Mouse (Mus musculus): ENCODE results near the gene Vhl. TPM values are rescaled to one million over a fixed set of nuclear protein-coding genes. Genes with fewer than 3 reads are reported as not detected.
"Not testable (repeated sequence)": the region's sequence is repeated elsewhere in the genome, so short reads cannot be mapped to it uniquely, and the experiment has no call there.

Gene Vhl
- total RNA-seq, 2 experiments from 2014 or later, result 27.1 to 32.8 TPM

DNA sequence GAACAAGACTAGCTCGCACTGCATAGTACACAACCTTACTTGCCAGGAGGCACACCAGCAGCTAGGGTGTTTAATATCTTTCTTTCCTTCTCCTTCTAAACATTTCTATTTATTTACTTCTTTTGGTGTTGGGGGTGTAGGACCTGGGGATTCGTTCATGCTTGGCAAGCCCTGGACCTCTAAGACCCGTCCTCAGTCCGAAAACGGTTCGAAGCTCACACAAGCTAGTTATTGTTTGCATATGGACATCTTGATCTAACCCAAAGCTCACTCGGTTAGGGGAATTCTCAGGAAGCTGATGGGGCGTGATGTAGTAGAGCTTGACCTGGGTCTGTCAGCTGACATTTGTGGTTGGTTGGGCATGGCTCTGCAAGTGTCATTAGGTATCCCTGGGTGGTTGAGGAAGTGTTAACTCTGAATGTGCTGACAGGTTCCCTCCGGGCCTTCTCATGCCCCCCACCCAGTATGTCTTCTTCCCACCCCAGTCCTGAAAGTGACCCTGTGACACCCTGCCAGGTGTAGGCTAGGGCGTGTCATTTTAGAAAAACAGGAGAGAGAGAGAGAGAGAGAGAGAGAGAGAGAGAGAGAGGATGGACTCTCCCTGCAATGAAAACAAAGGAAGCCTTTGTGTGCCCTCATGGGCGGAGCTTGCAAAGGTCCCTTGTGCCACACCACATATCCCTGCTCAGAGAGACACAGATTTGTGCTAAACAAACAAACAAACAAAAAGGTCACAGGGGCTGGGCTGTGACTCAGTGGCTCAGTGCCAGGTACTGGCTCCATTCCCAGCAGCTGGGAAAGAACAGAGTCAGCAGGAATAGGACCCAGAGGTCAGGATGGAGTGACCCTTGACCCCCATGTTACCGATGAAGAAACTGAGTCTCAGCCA, 37.8 kb downstream of the Vhl start:
- DNase-seq, result peak; percentile 76 to 84

DNA sequence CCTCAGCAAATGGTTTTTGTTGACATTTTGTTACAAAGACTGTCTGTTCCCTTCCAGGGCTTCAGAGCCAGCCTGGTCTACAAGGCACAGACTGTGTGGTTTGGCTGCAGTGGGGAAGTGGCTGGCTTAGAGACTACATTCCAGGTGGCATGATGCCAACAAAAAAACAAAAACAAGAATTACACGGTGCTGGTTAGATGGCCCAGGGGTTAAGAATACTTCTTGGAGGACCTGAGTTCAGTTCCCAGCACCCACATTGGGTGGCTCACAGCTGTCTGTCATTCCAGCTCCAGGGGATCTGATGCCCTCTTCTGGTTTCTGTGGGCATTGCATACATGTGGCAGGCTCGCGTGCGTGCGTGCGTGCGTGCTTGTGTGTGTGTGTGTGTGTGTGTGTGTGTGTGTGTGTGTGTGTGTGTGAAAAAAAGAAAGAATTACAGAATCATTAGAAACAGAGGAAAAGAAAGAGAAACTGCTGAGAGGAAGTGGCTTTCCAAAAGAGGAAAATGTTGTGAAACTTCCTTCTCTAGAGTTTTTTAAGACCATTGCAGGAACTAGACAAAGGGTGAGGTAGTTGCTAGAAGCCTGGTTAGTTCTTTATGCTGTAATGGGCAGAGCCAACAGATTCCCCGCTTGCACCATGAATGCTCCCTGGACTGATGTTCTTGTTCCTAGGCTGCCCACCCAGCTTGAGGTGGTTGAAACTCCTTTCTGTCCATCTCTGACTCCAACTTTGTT, 39.4 kb downstream of the Vhl start:
- DNase-seq, result no peak

DNA sequence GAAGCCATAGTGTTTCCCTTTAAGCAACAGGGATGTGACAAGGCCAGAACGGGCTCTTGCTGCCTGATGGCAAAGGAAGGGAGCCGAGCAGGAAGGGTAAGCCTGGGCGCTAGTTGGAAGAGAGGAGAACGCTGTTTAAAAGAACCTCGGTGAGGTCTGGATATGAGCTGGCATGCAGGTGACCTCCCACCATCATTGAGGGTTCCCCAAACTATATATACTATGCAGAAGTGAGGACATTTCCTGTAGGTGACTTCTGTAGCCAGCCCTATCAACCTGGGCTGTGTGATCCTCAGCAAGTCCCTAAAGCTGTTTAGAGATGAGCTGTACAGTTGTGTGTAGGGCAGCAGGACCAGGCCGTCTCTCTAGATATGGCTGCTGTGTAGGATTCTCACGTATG, 40.5 kb downstream of the Vhl start:
- DNase-seq, result no peak

DNA sequence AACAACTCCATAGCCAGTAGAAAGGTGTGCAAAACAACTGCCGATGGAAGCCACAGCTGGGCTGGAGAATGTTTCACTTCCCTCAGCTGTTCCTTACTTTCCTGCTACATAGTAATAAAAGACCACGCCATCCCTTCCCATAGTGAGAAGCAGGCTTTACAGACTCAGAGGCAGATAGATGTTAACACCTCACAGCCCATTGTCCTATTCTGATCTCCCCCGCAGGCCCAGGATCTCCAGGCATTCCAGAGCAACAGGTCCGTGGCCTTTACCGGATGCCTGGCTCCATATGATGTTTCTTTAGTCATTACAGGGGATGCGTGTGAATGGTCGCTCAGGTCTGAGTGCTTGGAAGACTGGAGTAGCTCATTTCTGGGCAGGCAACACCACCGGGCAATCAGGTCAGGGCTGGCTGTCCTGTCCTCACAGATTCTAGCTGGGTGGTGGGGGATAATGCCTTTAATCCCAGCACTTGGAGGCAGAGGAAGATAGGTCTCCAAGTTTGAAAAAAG, 43.9 kb downstream of the Vhl start:
- DNase-seq, result no peak

DNA sequence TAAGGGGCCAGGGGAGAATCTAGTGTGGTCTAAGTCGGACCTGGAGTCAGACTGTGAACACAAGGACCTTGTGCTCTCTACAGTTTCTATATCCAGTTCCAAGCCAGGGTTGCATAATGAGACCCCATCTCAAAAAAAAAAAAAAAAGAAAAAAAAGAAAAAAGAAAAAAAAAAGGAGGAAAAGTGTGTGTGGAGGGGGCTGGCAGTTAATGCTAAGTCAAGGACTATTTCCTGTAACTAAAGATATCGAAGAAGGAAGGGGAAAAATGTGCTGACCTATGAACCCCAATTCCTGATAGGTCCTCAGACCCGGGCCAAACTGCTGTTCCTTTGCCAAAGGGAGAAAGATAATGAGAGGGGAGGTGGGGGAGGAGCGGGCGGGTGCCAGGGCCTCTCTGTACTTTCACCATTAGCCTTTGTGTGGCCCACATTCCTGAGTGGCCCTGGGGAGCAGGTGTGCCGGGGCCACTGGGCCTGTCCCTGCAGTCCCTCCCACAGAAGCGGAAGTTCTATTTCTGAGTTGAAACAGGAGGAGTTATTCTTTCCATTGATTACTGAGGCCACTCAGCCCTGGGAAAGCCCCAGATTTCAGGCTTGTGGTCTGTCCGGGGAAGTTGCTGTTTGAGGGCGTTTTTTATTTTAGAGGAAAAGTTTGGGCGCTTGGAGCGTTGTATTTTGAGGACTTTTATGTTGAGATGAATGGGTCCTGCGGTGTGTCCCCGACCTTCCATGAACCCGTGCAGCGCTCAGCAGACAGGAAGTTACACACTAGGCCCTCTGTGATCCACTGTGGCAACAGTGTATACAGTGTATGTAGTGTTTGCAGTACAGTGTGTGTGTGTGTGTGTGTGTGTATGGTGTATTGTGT, 44.8 kb downstream of the Vhl start:
- DNase-seq, result peak in 1 of 2 experiments; percentile 60

DNA sequence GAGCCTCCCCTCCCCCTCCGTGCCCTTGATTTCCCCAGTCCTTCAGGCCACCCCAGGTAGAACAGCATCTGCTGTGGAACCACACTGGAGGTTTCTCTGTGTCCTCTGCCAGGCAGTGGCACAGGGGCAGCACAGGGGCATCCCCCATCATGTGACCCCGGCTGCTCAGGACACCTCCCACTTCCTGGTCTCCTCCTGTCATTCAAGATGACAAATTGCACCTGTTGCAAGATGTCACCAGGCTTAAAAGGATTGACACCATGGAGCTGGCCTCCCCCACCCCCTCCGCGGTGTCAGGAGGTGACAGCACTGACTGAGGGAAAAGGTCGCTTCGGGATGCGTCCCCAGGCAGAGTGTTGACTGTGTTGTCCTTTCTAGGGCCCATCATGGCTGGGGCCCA, 46.1 kb downstream of the Vhl start:
- no peak for DNase-seq

DNA sequence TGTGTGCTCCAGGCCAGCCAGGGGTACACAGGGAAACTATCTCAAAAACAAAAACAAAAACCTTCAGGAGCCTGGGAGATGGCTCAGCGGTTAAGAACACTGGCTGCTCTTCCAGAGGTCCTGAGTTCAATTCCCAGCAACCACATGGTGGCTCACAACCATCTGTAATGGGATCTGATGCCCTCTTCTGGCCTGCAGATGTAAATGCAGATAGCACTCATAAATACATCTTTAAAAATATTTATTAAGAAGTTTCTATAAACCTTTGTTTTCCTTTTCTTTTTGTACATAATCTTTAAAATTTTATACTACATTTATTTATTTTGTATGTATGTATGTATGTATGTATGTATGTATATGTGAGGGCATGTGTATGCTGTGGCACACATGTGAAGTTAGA, 48.3 kb downstream of the Vhl start:
- DNase-seq, result not testable (repeated sequence)

DNA sequence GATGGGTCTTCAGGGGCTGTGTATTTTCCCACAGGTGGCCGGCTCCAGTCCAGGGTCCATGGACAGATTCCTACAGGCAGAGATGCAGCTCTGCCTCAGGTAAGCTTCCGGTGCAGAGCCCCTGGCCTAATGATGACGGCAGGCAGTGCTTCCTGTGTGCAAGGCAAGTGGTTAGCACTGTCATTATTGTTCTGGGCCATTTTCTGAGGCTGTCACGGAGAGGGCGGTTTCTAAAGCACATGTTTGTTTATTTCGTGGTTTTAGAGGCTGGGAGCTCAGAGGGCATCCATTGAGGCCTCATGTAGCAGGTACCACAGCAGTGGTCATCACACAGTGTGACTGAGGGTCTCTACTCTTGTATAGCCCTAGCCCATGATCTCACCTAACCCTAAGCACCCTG, 49.2 kb downstream of the Vhl start:
- DNase-seq, result no peak

DNA sequence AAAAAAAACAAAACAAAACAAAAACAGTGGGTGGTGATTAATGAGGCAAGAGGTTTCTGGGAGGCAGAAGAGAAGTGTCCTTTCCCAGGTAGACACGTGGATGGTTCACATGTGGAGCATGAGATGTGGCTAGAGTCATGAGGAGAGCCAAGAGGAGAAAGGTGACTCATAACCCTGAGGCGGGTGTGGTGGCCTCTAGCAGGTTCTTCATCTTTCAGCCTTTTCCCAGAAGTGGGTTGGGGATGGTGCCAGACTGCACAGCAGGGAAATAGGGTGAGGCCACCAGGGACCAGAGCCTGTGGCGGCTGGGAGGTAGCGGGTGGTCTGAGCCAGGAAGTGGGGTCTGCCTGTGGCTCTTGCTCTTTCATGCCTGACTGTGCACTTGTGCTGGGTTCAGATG, 51.5 kb downstream of the Vhl start:
- no peak for DNase-seq

DNA sequence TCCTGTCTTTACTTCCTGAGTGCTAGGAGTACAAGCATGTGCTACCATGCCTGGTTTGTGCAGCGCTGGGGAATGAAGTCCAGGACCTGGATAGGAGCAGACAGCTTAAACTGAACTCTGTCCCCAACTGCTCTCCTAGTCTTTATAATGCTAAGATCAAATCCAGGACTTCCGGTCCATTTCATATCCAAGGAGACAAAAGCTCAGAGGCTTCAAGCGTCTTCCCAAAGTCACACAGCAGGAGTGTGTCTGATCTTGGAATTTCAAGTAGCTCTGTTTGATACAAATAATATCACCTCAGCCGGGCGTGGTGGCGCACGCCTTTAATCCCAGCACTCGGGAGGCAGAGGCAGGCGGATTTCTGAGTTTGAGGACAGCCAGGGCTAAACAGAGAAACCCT, 52.2 kb downstream of the Vhl start:
- DNase-seq, result no peak

DNA sequence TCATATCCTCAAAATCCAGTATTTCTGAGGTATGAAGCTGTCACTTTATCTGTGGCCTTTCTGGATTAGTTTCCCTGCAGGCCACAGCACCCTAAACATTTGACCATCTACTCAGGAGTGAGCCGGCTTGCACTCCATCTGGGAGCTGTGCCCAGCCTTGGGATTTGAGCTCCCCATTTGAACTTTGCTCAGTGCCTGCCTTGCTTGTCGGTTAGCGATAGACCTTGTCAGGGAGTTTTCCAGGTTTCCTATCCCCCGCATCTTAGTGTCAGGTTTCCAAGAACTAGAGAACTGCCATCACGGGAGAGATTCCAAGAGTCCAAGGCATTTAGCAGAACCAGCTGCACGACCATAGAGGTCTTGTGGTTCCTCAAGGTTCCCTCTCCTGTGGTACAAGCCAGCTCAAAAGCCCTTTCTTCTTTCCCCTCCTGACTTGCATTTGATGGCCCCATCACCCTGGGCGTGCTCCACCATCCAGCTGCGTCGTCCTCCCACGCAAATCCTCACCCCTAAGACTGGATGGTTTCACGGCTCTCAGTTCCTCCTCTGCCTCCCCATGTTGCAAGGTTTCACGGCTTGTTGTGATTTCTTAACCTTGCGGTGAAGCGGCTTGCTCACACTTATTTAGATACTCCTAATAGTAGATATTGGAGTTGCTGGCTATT, 53.4 kb downstream of the Vhl start:
- DNase-seq, result no peak

DNA sequence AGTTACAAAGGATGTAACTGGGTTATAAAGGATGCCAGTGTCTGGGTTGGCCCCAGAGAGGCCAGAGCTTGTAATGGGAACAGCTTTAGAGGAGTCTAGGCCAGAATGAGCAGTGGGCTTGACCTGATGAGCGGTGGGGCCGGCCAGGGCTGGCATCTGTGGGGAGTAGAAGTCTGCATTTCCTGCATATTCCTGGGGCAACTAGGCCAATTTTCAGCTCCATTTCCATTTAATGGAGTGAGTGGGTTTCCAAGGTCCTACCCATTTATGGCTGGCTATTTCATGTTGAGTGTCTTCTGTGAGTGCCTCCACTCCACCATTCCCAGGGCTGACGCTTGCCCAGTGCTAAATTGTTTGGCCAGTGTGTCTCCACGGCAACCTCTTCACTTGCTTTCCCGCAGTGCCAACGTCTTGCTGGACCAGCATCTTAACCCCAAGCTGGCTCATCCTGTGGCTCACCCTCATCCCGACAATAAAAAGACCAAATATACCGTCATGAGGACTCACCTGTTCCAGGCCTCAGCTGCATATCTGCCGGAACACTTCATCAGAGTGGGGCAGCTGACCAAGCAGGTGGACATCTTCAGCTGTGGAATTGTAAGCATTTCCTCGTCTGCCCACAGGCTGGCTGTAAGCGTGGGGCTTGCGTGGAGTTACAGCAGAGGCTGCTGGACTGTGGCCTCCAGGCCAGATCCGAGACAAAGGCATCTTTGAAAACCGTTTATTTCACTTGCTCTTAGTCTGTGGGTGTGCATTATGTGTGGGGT, 54.7 kb downstream of the Vhl start:
- DNase-seq, result no peak

DNA sequence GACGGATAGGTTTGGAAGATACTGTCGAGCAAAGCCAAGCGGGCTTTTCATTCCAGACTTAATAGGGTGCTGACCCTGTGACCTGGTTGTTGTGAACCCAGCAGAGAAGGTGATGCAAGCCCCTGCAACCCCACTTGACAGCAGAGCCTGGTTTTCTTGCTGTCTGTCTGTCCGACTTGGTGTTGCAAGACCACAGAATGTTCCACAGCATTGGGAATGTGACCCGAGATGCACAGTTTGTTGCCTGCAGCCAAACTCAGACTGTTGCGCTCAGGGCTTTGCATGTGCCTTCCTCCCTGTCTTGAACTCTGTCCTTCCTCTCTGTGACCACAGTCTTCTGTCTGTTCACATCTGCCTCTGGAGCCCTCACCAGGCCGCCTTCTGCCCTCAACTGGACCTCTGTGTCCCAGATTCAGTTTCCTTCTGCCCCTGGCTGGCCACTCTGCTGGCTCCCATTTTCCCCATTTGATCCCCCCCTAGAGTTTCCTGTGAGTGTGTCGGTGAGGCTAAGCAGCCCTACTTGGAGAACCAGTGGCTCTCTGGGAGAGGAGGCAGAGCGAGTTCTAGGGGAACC, 56.3 kb downstream of the Vhl start:
- no peak for DNase-seq

Other genes with a start within 250 kb of the Vhl start
- 10 to 100 TPM; 36.3 to 43.8 TPM for gene Tada3, start 246.1 kb upstream of the Vhl start, total RNA-seq (2021)
- gene Arpc4, start 245.8 kb upstream of the Vhl start, total RNA-seq (2021), result 100 to 1,000 TPM; 193 to 213 TPM
- gene Ttll3, start 234.7 kb upstream of the Vhl start, total RNA-seq (2021), result 1 to 10 TPM; 2.2 to 3.6 TPM
- 1 to 10 TPM; 4.6 to 7.2 TPM for gene Rpusd3, start 204.6 kb upstream of the Vhl start, total RNA-seq (2021)
- gene Cidec, start 188.2 kb upstream of the Vhl start, total RNA-seq (2021), result 100 to 1,000 TPM; 344 to 362 TPM
- gene Jagn1, start 181.4 kb upstream of the Vhl start, total RNA-seq (2021), result 10 to 100 TPM; 45.0 to 50.6 TPM
- under 1 TPM; 0.50 to 0.76 TPM for gene Il17re, start 165.5 kb upstream of the Vhl start, total RNA-seq (2021)
- gene Il17rc, start 152.5 kb upstream of the Vhl start, total RNA-seq (2021), result 10 to 100 TPM; 18.1 to 19.5 TPM
- gene Creld1, start 140.7 kb upstream of the Vhl start, total RNA-seq (2021), result 10 to 100 TPM; 55.9 to 58.0 TPM
- gene Prrt3, start 122.0 kb upstream of the Vhl start, total RNA-seq (2021), result under 1 TPM; 0.17 to 0.26 TPM
- gene Emc3, start 92.3 kb upstream of the Vhl start, total RNA-seq (2021), result 100 to 1,000 TPM in 1 of 2 experiments, 10 to 100 TPM in 1; 96.2 to 122 TPM
- 1 to 10 TPM in 1 of 2 experiments, under 1 TPM in 1; 0.83 to 1.5 TPM for gene Fancd2, start 92.3 kb upstream of the Vhl start, total RNA-seq (2021)
- gene Fancd2os, start 23.2 kb upstream of the Vhl start, total RNA-seq (2021), result under 1 TPM in 1 of 2 experiments, not detected in 1; 0.40 TPM
- gene Brk1, start 19.2 kb upstream of the Vhl start, total RNA-seq (2021), result 100 to 1,000 TPM; 164 to 225 TPM
- 10 to 100 TPM; 17.8 to 21.9 TPM for gene Irak2, start 14.5 kb downstream of the Vhl start, total RNA-seq (2021)
- gene Tatdn2, start 73.1 kb downstream of the Vhl start, total RNA-seq (2021), result 10 to 100 TPM; 58.0 to 60.5 TPM
- not detected for gene Ghrl, start 95.9 kb downstream of the Vhl start, total RNA-seq (2021)
- gene Sec13, start 116.8 kb downstream of the Vhl start, total RNA-seq (2021), result 100 to 1,000 TPM; 116 to 130 TPM